Mouse (Mus musculus) retina, postnatal 7 days (tissue): ENCODE results near the gene Tnrc18.
"Not testable (repeated sequence)": the region's sequence is repeated elsewhere in the genome, so short reads cannot be mapped to it uniquely, and the experiment has no call there.

ENCODE experiments used
- DNase-seq: peaks from one replicate; pipeline ENCODE4 v3.0.0-alpha.2; 2012; ENCODE audit warnings: low read depth, low spot score

Gene Tnrc18

DNA sequence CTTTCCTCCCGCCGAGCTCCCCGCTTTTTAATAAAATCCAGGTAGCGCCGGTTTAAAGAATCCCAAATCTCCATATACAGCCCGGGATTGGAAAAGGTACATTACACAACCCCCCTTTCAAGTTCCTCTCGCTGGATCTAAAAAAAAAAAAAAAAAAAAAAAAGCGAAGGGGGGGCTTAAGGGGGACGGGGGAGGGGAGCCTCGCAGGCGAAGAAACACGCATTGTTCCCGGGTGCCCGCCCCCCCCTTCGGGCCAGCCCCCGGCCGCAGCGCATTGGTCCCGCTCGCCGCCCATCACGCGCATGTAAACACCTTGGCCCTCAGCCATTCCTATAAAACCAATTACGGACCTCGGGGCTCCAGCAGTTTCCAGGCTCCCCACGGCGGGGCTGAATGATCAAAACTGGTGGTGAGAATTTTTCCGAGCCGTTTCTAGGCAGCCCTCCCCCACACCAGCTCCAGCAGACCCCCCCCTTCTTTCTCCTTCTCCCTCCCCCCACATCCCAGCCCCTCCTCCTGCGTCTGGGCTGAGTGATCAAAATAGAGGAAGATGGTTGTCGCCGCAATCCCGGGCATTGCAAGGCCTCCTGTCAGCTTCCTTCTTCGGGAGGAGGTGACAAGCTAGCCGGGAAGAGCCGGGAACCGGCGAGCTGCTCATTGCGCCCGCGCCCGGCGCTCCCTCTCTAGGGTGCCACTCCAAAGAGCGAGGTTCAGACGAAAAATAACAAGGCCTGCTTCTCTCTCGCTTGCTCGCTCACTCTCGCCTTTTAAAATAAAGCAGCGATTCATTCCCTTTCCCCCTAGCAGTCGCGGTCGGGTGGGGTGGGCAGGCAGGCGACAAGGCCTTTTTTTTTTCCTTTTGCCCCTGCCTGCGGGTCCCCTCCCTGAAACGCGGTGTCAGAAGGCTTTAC, at the start of gene Tnrc18:
Gene Tnrc18 (minus strand): TSS at position 139 of the 911 bp plus-strand sequence.
- DNase-seq = peak; percentile 99

DNA sequence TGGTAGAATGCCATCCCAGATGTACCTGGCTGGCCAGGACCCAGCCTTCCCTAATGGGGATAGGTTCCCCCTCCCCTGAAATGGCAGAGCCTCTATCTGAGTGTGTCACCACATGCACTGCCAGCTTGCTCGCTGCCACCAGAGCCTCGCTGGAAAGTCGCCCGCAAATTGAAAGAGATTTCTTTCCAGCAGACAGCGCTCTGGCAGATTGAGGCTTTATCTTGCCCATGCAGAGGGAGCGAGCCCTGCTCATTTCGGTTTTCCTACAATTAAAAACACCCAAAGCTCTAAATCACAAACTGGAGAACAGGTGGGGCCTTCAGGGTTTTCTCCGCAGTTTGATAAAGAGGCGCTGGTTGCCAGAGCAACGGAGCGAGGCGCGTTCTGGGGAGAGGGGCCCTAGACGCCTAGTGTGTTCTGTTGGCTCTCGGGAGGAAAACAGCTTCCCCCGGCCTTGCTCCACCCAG, 40.3 kb upstream of the Tnrc18 start:
- DNase-seq = no peak

GRCm38 (mm10) chr5:142856408-142856807, 38.9 kb upstream of the Tnrc18 start:
- no peak for DNase-seq

- DNase-seq = peak; percentile 46
These were observed 37.4 kb upstream of the Tnrc18 start for GRCm38 (mm10) chr5:142854877-142855276.

DNA sequence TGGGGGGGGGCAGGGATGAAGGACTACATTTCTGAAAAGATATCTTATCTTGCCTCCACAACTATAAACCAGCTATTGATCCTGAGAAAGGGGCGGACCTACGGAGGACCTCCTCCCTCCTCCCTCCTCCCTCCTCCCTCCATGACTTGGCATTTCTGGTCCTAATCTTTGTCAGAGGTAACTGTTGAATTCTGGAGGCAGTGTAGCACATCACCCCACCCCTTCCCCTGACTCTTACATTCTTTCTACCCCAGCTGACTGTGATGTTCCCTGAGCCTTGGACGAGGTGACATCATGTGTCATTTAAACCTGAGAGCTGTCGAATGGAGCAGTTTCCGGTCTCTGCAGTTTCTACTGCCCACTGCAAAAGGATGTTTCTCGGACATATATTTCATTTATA, 36.1 kb upstream of the Tnrc18 start:
- DNase-seq = no peak

DNA sequence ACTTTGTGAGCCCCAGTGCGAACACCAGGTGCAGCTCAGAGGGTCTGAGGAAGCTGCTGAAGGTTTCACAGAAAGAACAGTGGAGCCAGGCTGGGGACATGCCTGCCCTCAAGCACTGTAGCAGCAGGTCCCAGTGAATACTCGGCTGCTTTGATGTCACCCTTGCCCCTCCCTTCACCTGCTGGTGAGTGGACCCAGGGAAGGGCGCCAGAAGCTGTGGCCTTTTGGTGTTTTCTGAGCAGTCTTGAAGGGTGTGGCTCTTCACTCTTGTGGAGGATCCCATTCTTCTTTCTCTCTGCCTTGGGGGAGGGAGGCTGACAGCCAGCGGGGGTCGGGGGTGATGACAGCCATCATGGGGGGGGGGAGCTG, 34.2 kb upstream of the Tnrc18 start:
- DNase-seq = no peak

- no peak for DNase-seq
These were observed 33.6 kb upstream of the Tnrc18 start for GRCm38 (mm10) chr5:142850916-142851680.

DNA sequence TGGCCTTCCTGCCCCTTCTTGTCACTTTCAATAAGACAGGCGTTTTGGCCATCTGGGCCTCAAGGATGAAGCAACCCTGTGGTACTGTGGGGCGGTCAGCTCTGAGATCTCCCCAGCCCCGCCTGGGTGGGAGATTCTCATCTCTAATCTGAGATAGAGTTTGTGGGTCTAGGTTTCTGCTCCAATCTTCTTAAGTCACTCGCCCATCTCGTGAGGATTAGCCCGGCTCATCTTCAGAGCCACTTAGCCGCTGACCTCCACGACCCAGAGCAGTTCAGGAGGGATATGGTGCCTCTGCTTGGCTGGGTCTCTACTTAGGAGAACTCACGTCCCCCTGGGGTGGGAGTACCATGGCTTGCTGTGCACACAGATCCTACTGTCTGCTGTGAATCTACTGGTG, 33.0 kb upstream of the Tnrc18 start:
- peak; percentile 74 for DNase-seq

DNA sequence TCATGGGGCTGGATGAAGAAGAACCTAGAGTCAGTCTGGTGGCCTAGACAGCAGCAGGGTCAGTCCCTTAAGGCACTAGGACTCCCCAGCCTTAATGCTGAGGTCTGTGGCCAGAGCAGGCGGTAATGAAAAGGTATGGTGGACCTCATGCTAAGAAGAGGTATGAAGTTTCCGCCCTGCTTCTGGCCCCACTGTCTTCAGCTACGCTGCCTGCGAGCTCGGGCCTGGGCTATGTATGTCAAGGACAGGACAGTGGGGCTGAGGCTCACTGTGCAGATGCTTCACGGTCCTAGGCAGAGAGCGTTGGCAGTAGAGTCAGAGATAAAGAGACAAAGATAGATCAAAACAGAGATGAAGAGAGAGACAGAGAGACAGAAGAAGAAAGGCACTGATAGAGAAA, 31.4 kb upstream of the Tnrc18 start:
- DNase-seq = no peak

DNA sequence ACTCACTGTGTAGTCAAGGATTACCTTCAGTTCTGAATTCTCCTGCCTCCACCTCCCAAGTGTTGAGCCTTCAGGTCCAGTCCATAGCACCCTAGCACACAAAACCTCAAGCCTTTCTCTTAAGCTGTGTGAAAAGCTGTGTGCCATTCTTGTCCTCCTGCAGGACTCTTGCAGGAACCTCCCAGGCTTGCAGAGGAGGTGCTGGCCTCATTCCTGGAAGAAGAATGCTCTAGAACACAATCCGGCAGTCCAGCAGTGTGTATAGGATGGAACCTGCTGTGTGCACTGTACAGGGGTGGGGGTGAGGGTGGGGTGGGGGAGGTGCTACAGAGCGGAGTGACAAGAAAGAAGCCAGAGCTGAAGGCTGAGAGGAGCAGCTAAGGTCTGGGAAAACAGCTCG, 30.7 kb upstream of the Tnrc18 start:
- DNase-seq = no peak

GRCm38 (mm10) chr5:142844467-142844866, 27.0 kb upstream of the Tnrc18 start:
- no peak for DNase-seq

DNA sequence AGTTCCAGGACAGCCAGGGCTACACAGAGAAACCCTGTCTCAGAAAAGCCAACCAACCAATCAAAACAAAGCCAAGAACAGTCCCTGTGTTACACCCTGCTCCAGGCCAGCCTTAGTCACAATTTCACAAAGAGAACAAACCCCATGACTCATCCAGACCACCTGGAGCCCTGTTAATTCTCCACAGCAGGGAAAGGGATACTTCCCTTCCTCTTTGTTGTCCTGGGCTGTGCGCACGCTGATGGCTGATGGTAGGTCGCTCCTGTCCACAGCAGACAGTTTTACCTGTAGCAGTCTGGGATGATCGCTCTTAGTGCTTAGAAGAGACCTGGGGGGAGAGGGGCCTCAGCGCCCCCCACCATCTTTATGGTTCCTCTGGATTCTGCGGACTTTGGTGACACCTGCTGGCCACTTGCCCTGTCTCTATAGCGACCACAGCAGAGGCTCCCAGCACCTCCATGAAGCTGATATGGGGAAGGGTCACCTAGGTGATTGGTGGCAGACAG, 24.7 kb upstream of the Tnrc18 start:
- DNase-seq = no peak

DNA sequence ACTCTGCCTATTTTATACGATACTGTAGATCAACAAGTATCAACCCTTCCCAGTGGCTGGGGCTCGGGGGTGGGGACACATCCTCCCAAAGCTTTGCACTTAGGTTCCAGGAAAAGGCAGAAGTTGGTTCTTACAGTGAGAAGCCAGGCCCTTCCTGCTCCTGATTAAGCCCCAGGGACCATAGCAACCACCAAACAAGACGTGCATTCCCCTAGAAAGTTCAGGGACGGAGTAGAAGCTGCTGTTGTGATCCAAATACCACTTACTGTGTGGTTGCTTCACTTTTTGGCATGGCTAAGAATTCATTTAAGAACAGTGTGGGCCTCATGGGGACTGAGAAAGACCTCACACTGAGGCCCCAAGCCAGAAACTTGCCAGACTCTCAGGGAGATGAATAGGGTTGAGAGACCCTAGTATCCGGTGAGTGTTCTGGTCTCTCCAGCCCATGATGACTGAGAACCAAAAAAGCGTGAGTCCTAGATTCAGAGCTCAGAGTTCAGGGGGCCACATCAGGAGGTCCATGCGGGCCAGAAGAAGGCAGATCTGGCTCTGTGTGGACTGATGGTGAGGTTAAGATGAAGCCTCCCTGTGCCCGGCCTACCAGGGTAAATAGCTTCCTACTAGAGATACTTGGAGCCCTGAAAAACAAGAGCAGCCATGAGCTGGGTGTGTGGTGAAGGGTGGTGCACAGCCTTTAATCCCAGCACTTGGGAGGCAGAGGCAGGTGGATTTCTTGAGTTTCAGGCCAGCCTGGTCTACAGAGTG, 24.1 kb upstream of the Tnrc18 start:
- DNase-seq = no peak

DNA sequence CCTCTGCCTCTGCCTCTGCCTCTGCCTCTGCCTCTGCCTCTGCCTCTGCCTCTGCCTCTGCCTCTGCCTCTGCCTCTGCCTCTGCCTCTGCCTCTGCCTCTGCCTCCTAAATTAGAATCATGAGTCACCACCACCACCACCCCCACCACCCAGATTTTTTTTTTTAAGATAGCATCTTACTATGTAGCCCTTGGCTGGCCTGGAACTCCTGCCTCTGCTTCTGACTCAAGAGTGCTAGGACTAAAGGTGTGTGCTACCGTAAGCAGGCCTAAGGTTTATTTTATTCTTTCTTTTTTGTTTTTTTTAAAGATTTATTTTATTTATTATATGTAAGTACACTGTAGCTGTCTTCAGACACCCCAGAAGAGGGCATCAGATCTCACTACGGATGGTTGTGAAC, 20.0 kb upstream of the Tnrc18 start:
- DNase-seq = not testable (repeated sequence)

DNA sequence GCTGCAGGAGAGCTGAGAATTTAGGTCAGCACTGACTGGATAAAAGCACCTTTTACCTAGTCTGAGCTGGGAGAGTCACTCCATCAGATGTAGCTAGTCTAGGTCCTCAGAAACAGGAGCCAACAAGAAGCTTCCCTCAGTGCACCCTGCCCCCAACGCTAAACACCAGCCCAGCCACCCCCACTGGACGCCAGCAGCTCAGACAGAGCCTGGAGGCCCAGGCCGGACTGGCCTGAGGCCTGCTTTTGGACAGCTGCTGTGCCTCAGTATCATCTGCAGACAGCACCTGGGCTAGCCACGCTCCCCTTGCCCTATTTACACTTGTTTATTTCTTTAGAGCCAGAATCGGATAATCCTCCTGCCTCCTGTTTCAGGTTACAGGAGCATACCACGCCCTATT, 19.4 kb upstream of the Tnrc18 start:
- no peak for DNase-seq

DNA sequence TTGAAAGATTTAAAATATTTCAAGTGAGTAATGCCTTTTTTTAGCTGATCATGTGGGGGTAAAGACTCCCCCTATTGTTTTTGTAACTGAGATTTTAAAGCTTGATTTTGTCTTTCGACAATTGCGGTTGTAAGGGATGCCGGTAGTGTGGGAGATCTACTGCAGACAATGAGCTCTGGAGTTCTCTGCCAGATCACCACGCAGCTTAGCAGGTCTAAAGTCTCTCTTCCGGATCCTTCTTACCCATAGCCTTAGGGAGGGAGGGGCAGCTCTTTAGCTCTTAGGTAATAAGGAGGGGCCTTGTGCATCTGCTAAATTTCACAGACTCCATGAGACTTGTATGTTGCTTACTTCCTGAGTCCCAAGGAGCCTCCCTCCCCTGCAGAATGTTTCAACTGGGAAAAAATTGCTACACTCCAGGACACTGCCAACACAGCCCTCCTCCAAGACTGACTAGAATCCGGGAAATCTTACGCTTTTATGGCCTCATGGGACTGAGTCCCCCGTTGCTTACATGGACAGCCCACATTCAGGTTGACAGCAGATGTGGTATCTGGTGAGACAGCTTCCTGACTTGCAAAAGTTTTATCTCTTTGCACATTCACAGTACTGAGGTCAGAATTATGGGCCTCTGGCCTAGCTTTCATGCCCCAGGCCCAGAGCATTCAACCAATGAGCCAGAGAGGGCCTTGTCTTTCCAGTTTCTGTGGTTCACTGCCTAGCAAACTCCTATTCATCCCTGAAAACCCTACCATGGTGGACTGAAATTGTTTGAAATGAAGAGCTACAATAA, 16.4 kb upstream of the Tnrc18 start:
- no peak for DNase-seq

GRCm38 (mm10) chr5:142826131-142826530, 8.7 kb upstream of the Tnrc18 start:
- no peak for DNase-seq

DNA sequence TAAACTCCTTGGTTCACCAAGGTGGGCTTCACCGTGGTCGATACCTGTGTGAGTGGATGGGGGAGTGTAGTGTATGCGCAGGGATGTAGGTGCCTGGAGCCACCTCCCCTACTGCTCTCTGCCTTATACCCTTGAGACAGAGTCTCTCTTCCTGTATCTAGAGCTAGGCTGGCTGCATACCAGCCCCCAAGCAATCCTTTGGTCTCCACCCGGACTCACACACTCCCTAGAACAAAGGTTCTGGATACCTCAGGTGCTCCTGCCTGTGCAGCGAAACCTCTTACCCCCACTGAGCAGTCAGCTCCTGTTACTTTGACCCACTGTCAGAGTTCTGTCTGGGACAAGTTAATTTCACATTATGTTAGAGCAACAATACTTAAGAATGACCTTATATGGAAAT, 8.2 kb upstream of the Tnrc18 start:
- no peak for DNase-seq

GRCm38 (mm10) chr5:142824091-142824490, 6.6 kb upstream of the Tnrc18 start:
- DNase-seq = no peak

GRCm38 (mm10) chr5:142823096-142824062, 5.9 kb upstream of the Tnrc18 start:
- no peak for DNase-seq
